Mouse (Mus musculus): Measurements from ENCODE around the gene Rnf141. TPM values are rescaled to one million over a fixed set of nuclear protein-coding genes. Genes with fewer than 3 reads are reported as not detected.

Gene Rnf141
- total RNA-seq (2017), result 45.3 and 49.2 TPM in 2 replicates

GRCm38 (mm10) chr7:110843916-110844874, at the start of gene Rnf141:
TSS of gene Rnf141 (minus strand) at chr7:110844457.
- peak; percentile 84 for ATAC-seq (replicated peaks; ENCODE audit: low read depth, poor library complexity, severe bottlenecking)

- ATAC-seq (replicated peaks; ENCODE audit: low read depth, poor library complexity, severe bottlenecking), result peak; percentile 62
Measured at GRCm38 (mm10) chr7:110891501-110891986, 47.3 kb upstream of the Rnf141 start.

GRCm38 (mm10) chr7:110881746-110882333, 37.6 kb upstream of the Rnf141 start:
- no peak for ATAC-seq (replicated peaks; ENCODE audit: low read depth, poor library complexity, severe bottlenecking)

GRCm38 (mm10) chr7:110878028-110878427, 33.8 kb upstream of the Rnf141 start:
- ATAC-seq (replicated peaks; ENCODE audit: low read depth, poor library complexity, severe bottlenecking), result peak; percentile 46

- ATAC-seq (replicated peaks; ENCODE audit: low read depth, poor library complexity, severe bottlenecking), result peak; percentile 51
Measured at GRCm38 (mm10) chr7:110876965-110877364, 32.7 kb upstream of the Rnf141 start.

- no peak for ATAC-seq (replicated peaks; ENCODE audit: low read depth, poor library complexity, severe bottlenecking)
Measured at GRCm38 (mm10) chr7:110868807-110869206, 24.6 kb upstream of the Rnf141 start.

- no peak for ATAC-seq (replicated peaks; ENCODE audit: low read depth, poor library complexity, severe bottlenecking)
Measured at GRCm38 (mm10) chr7:110867116-110867515, 22.9 kb upstream of the Rnf141 start.

- ATAC-seq (replicated peaks; ENCODE audit: low read depth, poor library complexity, severe bottlenecking), result no peak
Measured at GRCm38 (mm10) chr7:110866021-110866420, 21.8 kb upstream of the Rnf141 start.

- no peak for ATAC-seq (replicated peaks; ENCODE audit: low read depth, poor library complexity, severe bottlenecking)
Measured at GRCm38 (mm10) chr7:110865570-110865969, 21.3 kb upstream of the Rnf141 start.

- no peak for ATAC-seq (replicated peaks; ENCODE audit: low read depth, poor library complexity, severe bottlenecking)
Measured at GRCm38 (mm10) chr7:110865038-110865437, 20.8 kb upstream of the Rnf141 start.

- no peak for ATAC-seq (replicated peaks; ENCODE audit: low read depth, poor library complexity, severe bottlenecking)
Measured at GRCm38 (mm10) chr7:110862751-110863289, 18.6 kb upstream of the Rnf141 start, which contains the start of gene Lyve1. TSS of gene Lyve1 (minus strand) at chr7:110863239.

GRCm38 (mm10) chr7:110860129-110860528, 15.9 kb upstream of the Rnf141 start:
- peak; percentile 59 for ATAC-seq (replicated peaks; ENCODE audit: low read depth, poor library complexity, severe bottlenecking)

- peak; percentile 51 for ATAC-seq (replicated peaks; ENCODE audit: low read depth, poor library complexity, severe bottlenecking)
Measured at GRCm38 (mm10) chr7:110855604-110856003, 11.3 kb upstream of the Rnf141 start.

GRCm38 (mm10) chr7:110854927-110855546, 10.8 kb upstream of the Rnf141 start:
- ATAC-seq (replicated peaks; ENCODE audit: low read depth, poor library complexity, severe bottlenecking), result no peak

GRCm38 (mm10) chr7:110854519-110854918, 10.3 kb upstream of the Rnf141 start:
- ATAC-seq (replicated peaks; ENCODE audit: low read depth, poor library complexity, severe bottlenecking), result no peak

GRCm38 (mm10) chr7:110853611-110854010, 9.4 kb upstream of the Rnf141 start:
- ATAC-seq (replicated peaks; ENCODE audit: low read depth, poor library complexity, severe bottlenecking), result no peak

GRCm38 (mm10) chr7:110851541-110852203, 7.4 kb upstream of the Rnf141 start:
- no peak for ATAC-seq (replicated peaks; ENCODE audit: low read depth, poor library complexity, severe bottlenecking)

GRCm38 (mm10) chr7:110848371-110848770, 4.1 kb upstream of the Rnf141 start:
- ATAC-seq (replicated peaks; ENCODE audit: low read depth, poor library complexity, severe bottlenecking), result peak; percentile 45

- no peak for ATAC-seq (replicated peaks; ENCODE audit: low read depth, poor library complexity, severe bottlenecking)
Measured at GRCm38 (mm10) chr7:110847321-110847720, 3.1 kb upstream of the Rnf141 start.

GRCm38 (mm10) chr7:110840332-110840731, 3.9 kb downstream of the Rnf141 start:
- peak; percentile 69 for ATAC-seq (replicated peaks; ENCODE audit: low read depth, poor library complexity, severe bottlenecking)
